Mouse (Mus musculus): Measurements from ENCODE around the gene Kitl. TPM values are rescaled to one million over a fixed set of nuclear protein-coding genes. Genes with fewer than 3 reads are reported as not detected.

Kitl gene
- polyA plus RNA-seq, 1 experiment, result 26.7 TPM

DNA sequence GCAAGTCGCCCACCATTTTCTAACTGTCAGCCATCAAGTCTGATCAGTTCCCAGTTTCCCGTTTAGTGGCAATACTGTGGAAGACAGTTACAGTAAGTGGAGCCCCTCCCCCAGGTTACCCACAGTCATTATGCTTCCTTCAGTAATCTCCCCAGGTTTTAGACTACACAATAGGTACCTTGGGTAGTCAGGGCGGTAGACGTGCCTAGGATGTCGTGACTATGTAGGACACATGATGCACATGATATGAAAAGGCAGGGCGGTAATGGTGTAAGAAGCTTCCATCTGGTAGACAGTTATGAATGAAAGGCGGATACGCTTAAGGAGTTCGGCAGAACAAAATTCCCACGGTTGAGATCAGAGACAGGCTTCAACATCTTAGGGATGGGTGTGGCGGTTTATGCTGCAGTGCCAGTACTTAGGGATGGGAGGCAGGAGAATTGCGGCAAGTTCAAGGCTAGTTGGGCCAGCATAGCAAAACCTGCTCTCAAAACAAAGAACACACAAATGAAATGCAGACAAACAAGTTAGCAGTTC is 15.6 kb downstream of the Kitl start:
- TF ChIP-seq CTCF (IDR thresholded peaks at IDR 0.05; ENCODE audit: borderline replicate concordance, extremely low read depth, insufficient read depth, insufficient read length), result no peak
- peak; percentile 19 for DNase-seq (ENCODE audit: low read depth)

DNA sequence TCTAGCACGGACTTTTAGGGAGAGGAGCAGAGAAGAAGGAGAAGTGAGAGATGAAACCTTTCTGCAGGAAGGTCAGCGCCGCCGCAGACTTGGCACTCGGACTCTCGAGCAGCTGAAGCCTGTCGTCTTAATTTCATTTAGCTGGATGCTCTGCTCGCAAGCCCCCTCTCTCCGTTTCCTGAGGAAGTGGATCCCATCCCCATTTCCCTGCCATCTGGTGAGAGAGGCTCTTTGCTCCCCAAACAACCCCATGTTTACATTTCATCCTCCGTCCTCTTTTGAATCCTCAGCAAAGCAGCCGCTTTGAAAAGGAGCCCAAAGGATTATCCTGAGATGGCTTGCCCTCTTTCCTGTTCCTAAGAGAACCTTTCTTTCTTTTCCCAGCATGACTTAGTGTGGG is 16.2 kb downstream of the Kitl start:
- TF ChIP-seq CTCF (IDR thresholded peaks at IDR 0.05; ENCODE audit: borderline replicate concordance, extremely low read depth, insufficient read depth, insufficient read length), result no peak
- TF ChIP-seq POLR2A (IDR thresholded peaks at IDR 0.05; ENCODE audit: borderline replicate concordance, extremely low read depth, insufficient read depth, insufficient read length, poor library complexity, severe bottlenecking), result no peak
- DNase-seq (ENCODE audit: low read depth), result peak; percentile 48

DNA sequence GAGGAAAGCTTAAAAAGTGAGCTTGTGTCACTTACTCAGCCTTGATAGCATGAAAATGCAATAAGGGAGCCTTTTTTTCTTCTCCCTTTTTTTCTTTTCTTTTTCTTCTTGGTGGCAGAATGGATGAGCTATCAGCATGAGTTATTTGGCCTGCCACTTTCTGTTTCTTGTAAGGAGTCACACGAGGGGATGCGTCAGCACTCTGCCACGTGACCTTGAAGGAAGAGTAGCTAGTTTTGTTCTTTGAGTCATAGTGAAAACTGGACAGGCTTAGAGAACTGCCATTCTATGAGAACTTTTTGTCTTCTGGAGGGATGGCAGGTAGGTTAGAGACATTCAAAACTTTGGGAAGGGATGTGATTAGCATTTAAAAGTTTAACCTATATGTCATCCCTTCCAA is 17.1 kb downstream of the Kitl start:
- DNase-seq (ENCODE audit: low read depth), result no peak
- TF ChIP-seq POLR2A (IDR thresholded peaks at IDR 0.05; ENCODE audit: borderline replicate concordance, extremely low read depth, insufficient read depth, insufficient read length, poor library complexity, severe bottlenecking) (no peak), CTCF (IDR thresholded peaks at IDR 0.05; ENCODE audit: borderline replicate concordance, extremely low read depth, insufficient read depth, insufficient read length) (no peak)

DNA sequence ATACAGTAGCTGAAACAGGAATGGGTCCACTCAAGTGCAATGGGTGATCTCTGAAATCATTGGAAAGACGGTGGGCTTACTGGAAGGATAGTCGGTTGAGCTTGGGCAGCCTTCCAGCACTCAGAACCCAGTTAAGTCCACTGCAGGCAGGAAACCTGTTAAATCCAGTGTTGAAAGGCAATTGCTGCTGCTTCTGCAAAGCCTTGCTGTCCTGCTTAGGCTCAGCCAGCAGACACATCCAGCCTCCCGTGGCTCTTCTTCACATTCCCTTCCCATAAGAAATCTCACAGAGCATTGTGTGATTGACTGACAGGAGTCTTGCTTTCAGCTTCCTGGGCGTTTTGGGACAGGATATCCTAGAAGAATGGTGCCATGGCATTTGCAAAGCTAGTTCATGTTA is 20.6 kb downstream of the Kitl start:
- TF ChIP-seq POLR2A (IDR thresholded peaks at IDR 0.05; ENCODE audit: borderline replicate concordance, extremely low read depth, insufficient read depth, insufficient read length, poor library complexity, severe bottlenecking) (no peak), CTCF (IDR thresholded peaks at IDR 0.05; ENCODE audit: borderline replicate concordance, extremely low read depth, insufficient read depth, insufficient read length) (no peak)
- DNase-seq (ENCODE audit: low read depth), result no peak

DNA sequence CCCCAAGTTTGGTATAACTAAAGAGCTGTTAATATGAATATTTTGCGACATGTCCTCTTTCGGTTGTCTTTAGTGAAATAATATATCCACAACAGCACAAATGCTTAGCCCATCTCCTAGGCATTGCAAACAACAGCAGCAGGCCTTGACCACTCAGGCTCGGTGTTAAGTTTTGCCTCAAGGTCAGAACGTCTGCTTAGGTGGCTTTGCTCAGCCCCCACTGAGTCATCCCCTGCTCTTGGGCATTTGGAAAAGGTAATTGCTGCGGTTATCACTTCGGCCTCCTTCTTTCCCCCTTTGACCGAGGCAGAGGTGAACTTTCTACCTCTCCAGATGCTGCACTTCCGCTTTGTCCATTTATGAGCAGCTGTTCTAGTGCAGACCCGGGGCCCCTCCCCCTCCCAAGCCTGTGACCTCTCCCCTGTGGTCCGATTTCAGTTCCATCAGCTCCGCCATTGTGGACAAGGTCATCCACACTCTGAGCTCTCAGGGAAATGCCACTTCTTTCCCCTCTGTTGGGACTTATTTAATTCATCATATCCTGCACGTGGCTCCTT is 23.0 kb downstream of the Kitl start:
- DNase-seq (ENCODE audit: low read depth), result no peak
- TF ChIP-seq POLR2A (IDR thresholded peaks at IDR 0.05; ENCODE audit: borderline replicate concordance, extremely low read depth, insufficient read depth, insufficient read length, poor library complexity, severe bottlenecking), result no peak
- no peak for TF ChIP-seq CTCF (IDR thresholded peaks at IDR 0.05; ENCODE audit: borderline replicate concordance, extremely low read depth, insufficient read depth, insufficient read length)

DNA sequence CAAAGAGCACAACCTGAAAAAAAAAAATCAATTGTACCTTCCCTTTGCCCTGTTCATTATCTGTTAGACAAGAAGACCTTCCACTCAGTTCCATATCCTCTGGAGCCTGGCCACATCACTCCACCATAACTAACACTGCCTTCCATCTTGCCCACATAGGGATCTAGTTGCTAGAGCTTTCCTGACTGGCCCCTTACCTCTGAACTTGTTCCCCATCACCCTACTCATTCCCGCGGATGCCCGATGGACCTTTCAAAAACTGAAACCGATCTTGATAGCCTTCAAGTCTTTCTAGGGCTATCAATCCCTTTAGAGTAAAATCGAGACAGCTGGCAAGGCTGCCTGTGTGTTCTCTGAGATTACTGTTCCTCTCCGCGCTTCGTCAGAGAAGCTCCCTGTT is 23.6 kb downstream of the Kitl start:
- no peak for TF ChIP-seq CTCF (IDR thresholded peaks at IDR 0.05; ENCODE audit: borderline replicate concordance, extremely low read depth, insufficient read depth, insufficient read length)
- no peak for TF ChIP-seq POLR2A (IDR thresholded peaks at IDR 0.05; ENCODE audit: borderline replicate concordance, extremely low read depth, insufficient read depth, insufficient read length, poor library complexity, severe bottlenecking)
- DNase-seq (ENCODE audit: low read depth), result no peak

DNA sequence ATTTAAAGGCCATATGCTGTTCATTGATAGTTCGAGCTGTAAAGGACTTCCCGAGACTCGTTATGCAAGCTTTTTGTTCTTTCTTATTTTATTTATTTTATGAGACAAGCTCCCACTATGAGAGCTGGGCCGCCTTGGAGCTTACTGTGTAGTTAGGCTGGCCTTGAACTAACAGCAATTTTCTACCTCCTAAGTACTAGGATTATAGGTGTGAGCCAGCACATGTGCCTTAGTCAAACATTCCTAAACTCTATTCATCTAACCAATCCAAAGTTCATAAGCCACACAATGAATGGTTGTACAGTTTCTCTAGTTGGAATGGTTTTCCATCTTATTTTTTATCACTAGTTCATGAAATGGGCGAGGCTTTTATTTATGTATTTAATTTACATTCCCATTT is 28.3 kb downstream of the Kitl start:
- TF ChIP-seq CTCF (IDR thresholded peaks at IDR 0.05; ENCODE audit: borderline replicate concordance, extremely low read depth, insufficient read depth, insufficient read length) (no peak), POLR2A (IDR thresholded peaks at IDR 0.05; ENCODE audit: borderline replicate concordance, extremely low read depth, insufficient read depth, insufficient read length, poor library complexity, severe bottlenecking) (no peak)
- DNase-seq (ENCODE audit: low read depth), result no peak

DNA sequence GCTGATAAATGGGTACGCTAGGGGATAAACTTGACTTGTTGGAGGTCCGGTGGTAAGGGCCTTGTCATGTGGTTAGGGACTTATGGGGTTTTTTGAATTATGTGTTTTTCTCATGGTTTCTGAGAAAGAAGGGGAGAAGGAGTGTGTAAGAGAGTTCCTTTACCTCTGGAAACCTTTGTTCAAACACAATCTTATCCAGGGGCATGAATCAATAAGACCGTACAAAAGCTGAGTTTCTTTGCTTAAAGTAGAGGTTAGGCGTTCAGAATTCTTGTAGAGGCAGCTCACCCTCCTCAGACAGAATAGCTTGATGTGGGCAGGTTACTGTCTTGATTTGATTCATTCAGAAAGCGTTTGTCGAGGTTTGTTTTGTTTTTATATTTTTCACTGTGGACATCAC is 28.7 kb downstream of the Kitl start:
- DNase-seq (ENCODE audit: low read depth), result no peak
- no peak for TF ChIP-seq POLR2A (IDR thresholded peaks at IDR 0.05; ENCODE audit: borderline replicate concordance, extremely low read depth, insufficient read depth, insufficient read length, poor library complexity, severe bottlenecking)
- TF ChIP-seq CTCF (IDR thresholded peaks at IDR 0.05; ENCODE audit: borderline replicate concordance, extremely low read depth, insufficient read depth, insufficient read length), result no peak

DNA sequence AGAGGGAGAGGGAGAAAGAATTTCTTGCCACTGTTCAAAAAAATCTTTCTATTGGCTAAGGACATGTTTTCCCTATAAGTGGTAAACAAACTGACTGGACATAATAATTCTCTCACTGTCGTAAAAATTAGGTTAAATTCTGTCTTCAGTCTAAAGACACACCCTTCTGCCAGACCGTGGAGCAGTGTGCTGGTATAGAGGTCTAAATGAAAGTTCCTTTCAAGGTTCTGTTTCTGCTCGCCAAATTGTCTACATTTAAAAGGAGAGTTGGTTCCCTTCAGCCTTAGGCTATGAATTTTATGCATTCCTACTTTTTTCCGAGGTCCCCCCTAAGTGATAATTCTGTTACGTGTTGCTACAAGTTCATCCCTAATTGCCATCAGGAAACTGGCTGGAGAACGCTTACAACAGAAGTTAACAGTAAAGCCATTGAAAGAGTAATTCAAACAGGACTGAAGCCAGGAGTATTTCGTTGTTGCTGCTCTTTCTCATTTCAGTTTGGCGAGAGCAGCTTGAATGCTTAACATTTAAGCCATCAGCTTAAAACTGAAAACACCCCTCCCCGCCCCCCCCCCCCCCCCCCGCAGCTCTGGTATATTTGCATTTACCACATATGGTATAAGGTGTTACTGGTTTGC is 35.8 kb downstream of the Kitl start:
- peak; percentile 72 for DNase-seq (ENCODE audit: low read depth)
- TF ChIP-seq POLR2A (IDR thresholded peaks at IDR 0.05; ENCODE audit: borderline replicate concordance, extremely low read depth, insufficient read depth, insufficient read length, poor library complexity, severe bottlenecking) (no peak), CTCF (IDR thresholded peaks at IDR 0.05; ENCODE audit: borderline replicate concordance, extremely low read depth, insufficient read depth, insufficient read length) (no peak)

DNA sequence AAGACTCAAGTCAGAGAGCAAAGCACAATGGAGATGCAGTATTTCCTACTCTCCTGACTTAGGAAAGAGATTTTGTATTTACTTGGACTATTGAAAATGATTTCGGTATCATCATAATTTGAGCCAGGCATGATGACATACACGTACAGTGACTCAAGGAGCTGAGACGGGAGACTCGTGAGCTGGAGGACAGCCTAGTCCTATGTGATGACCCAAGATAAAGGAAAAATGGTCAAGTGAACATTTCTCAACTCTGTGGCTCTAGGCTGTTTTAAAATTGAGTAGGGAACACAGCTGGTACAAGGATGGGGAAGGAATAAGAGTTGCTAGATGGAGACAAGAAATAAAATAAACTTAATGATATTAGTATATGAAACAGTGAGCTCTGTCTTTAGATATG is 37.0 kb downstream of the Kitl start:
- TF ChIP-seq POLR2A (IDR thresholded peaks at IDR 0.05; ENCODE audit: borderline replicate concordance, extremely low read depth, insufficient read depth, insufficient read length, poor library complexity, severe bottlenecking) (no peak), CTCF (IDR thresholded peaks at IDR 0.05; ENCODE audit: borderline replicate concordance, extremely low read depth, insufficient read depth, insufficient read length) (no peak)

DNA sequence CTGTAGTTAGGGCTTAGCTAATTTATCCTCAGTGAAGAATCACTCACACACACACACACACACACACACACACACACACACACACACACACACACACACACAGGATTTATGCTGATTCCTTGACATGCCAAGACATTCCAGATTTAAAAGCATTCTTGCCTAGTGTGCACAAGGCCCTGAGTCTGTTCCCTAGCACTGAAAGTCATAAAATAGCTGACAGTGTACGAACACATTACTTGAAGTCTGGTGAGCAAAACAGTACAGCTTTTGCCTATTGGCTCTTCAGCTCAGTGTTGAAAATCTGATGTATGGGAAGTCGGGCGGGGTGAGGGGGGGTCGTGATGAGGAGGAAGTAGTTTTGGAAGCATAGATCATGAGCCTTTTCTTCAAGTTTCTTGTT is 37.5 kb downstream of the Kitl start:
- no peak for DNase-seq (ENCODE audit: low read depth)

More for the DNA sequence above, 37.0 kb downstream of the Kitl start:
- no peak for DNase-seq (ENCODE audit: low read depth)

DNA sequence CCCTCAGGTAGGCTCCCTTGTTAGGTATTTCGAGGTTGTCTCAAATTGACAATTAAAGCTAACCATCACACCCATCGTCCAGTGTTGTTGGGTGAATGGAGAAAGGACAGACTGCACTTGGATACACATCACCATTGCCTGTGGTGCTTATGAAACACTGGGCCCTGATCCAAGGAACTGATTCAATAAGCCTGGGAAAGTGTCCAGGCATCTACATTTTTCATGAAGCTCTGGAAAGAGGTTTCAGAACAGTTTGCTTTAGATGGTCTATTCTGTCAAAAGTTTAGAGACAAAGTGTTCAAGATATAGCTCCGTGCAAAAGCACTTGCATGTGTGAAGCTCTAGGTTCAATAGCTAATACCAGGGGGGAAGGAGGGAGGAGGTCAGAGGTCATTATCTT is 38.6 kb downstream of the Kitl start:
- DNase-seq (ENCODE audit: low read depth), result peak; percentile 45
- TF ChIP-seq CTCF (IDR thresholded peaks at IDR 0.05; ENCODE audit: borderline replicate concordance, extremely low read depth, insufficient read depth, insufficient read length) (no peak), POLR2A (IDR thresholded peaks at IDR 0.05; ENCODE audit: borderline replicate concordance, extremely low read depth, insufficient read depth, insufficient read length, poor library complexity, severe bottlenecking) (no peak)

More for the DNA sequence above, 37.5 kb downstream of the Kitl start:
- TF ChIP-seq CTCF (IDR thresholded peaks at IDR 0.05; ENCODE audit: borderline replicate concordance, extremely low read depth, insufficient read depth, insufficient read length) (no peak), POLR2A (IDR thresholded peaks at IDR 0.05; ENCODE audit: borderline replicate concordance, extremely low read depth, insufficient read depth, insufficient read length, poor library complexity, severe bottlenecking) (no peak)
